Comparison of ENCODE assay signal across 8 mouse cellular contexts in genomic region chr9:45677952-45678663, GRCm38 (mm10).
DNase-seq lines count a peak whose midpoint lies in the region; ATAC-seq and TF ChIP-seq lines count a peak whose summit lies in the region.

No protein-coding gene starts in this region.

- H3K4me2 ChIP-seq in kidney, embryonic 16.5 days (replicated peaks; ENCODE audit: low read depth, low read length): peak overlapping the region; percentile 39; the same call in 1 of the 2 replicates
- H3K4me2 ChIP-seq in embryonic facial prominence, embryonic 11.5 days (ENCODE audit: low read depth, low read length): no peak overlapping the region
- no peak overlapping the region for H3K4me2 ChIP-seq in hindbrain, embryonic 12.5 days (replicated peaks)
- no peak overlapping the region for H3K4me2 ChIP-seq in midbrain, postnatal 0 days (ENCODE audit: low read depth, low read length, poor library complexity, severe bottlenecking)

- no peak for ATAC-seq in kidney, embryonic 16.5 days (ENCODE audit: low FRiP score, low TSS enrichment)
- no peak for ATAC-seq in embryonic facial prominence, embryonic 11.5 days (replicated peaks; ENCODE audit: insufficient number of reproducible peaks, low FRiP score, low TSS enrichment, low read depth)
- ATAC-seq in hindbrain, embryonic 12.5 days (ENCODE audit: low FRiP score): no peak; the same call in 1 of the 2 replicates
- ATAC-seq in midbrain, postnatal 0 days (ENCODE audit: low FRiP score): peak; percentile 14; the same call in 1 of the 2 replicates
- no peak for ATAC-seq in CD4-positive, CD25-positive, alpha-beta regulatory T cell, adult 4 months
- ATAC-seq in cerebellum, adult (ENCODE audit: insufficient number of reproducible peaks, low FRiP score, low TSS enrichment): no peak

- no peak overlapping the region for H3K27ac ChIP-seq in kidney, embryonic 16.5 days (ENCODE audit: low read length)
- 0 out of 2 replicates have a peak overlapping the region, but pooled peaks have one; percentile 2 for H3K27ac ChIP-seq in embryonic facial prominence, embryonic 11.5 days (replicated peaks; ENCODE audit: low read depth, low read length)
- H3K27ac ChIP-seq in hindbrain, embryonic 12.5 days: peak overlapping the region; percentile 93
- peak overlapping the region; percentile 77 for H3K27ac ChIP-seq in midbrain, postnatal 0 days (ENCODE audit: low read depth, low read length)

- 51% methylated on average over 8 of the region's 8 CpGs for WGBS in kidney, embryonic 16.5 days
- 74% methylated on average over 8 of the region's 8 CpGs for WGBS in embryonic facial prominence, embryonic 11.5 days
- WGBS in hindbrain, embryonic 12.5 days: 55% methylated on average over 8 of the region's 8 CpGs
- 38% methylated on average over 8 of the region's 8 CpGs for WGBS in midbrain, postnatal 0 days

- H3K27me3 ChIP-seq in kidney, embryonic 16.5 days (ENCODE audit: insufficient read depth, low read length): no peaks in the 10 kb centered on the region; the same call in 1 of the 2 replicates
- H3K27me3 ChIP-seq in embryonic facial prominence, embryonic 11.5 days (ENCODE audit: control insufficient read depth, insufficient read depth, low read length): no peaks in the 10 kb centered on the region
- H3K27me3 ChIP-seq in hindbrain, embryonic 12.5 days: no peaks in the 10 kb centered on the region
- H3K27me3 ChIP-seq in midbrain, postnatal 0 days (ENCODE audit: insufficient read depth, low read length): no peaks in the 10 kb centered on the region

- no peak; the same call in 1 of the 2 replicates for TF ChIP-seq CTCF in midbrain, postnatal 0 days (IDR thresholded peaks at IDR 0.05)

- no peaks in the 10 kb centered on the region for H3K36me3 ChIP-seq in kidney, embryonic 16.5 days (ENCODE audit: insufficient read depth, low read length)
- no peaks in the 10 kb centered on the region for H3K36me3 ChIP-seq in embryonic facial prominence, embryonic 11.5 days (replicated peaks; ENCODE audit: control insufficient read depth, insufficient read depth, low read depth, low read length)
- no peaks in the 10 kb centered on the region for H3K36me3 ChIP-seq in hindbrain, embryonic 12.5 days
- 0 out of 2 replicates have a peak, but pooled peaks cover 3% of the 10 kb centered on the region for H3K36me3 ChIP-seq in midbrain, postnatal 0 days (ENCODE audit: insufficient read depth, low read length)

- H3K9ac ChIP-seq in kidney, embryonic 16.5 days (replicated peaks; ENCODE audit: low read length): no peak overlapping the region
- no peak overlapping the region for H3K9ac ChIP-seq in embryonic facial prominence, embryonic 11.5 days (replicated peaks; ENCODE audit: low read length)
- H3K9ac ChIP-seq in hindbrain, embryonic 12.5 days: no peak overlapping the region
- H3K9ac ChIP-seq in midbrain, postnatal 0 days (replicated peaks; ENCODE audit: low read length, poor library complexity, severe bottlenecking): no peak overlapping the region

- H3K9me3 ChIP-seq in kidney, embryonic 16.5 days (ENCODE audit: low read length): no peaks in the 10 kb centered on the region
- H3K9me3 ChIP-seq in embryonic facial prominence, embryonic 11.5 days (replicated peaks; ENCODE audit: control insufficient read depth, low read length): no peaks in the 10 kb centered on the region
- no peaks in the 10 kb centered on the region for H3K9me3 ChIP-seq in hindbrain, embryonic 12.5 days (replicated peaks)
- no peaks in the 10 kb centered on the region for H3K9me3 ChIP-seq in midbrain, postnatal 0 days (ENCODE audit: low read length)

- H3K4me1 ChIP-seq in kidney, embryonic 16.5 days (ENCODE audit: insufficient read depth, low read length): peaks cover 22% of the 10 kb centered on the region
- no peaks in the 10 kb centered on the region; the same call in 1 of the 2 replicates for H3K4me1 ChIP-seq in embryonic facial prominence, embryonic 11.5 days (ENCODE audit: control insufficient read depth, insufficient read depth, low read length)
- peaks cover 43% of the 10 kb centered on the region for H3K4me1 ChIP-seq in hindbrain, embryonic 12.5 days
- H3K4me1 ChIP-seq in midbrain, postnatal 0 days (ENCODE audit: insufficient read depth, low read length): peaks cover 19% of the 10 kb centered on the region

- no peak for DNase-seq in kidney, adult 8-10 months
- DNase-seq in embryonic facial prominence, embryonic 11.5 days (ENCODE audit: low spot score): no peak
- peak; percentile 80 for DNase-seq in midbrain, postnatal 0 days (ENCODE audit: low spot score)
- DNase-seq in adrenal gland, adult 18-20 months (ENCODE audit: low spot score in 2 of 2): no peak

- H3K4me3 ChIP-seq in kidney, embryonic 16.5 days (ENCODE audit: low read length): no peak overlapping the region
- no peak overlapping the region for H3K4me3 ChIP-seq in embryonic facial prominence, embryonic 11.5 days (ENCODE audit: low read depth, low read length)
- H3K4me3 ChIP-seq in hindbrain, embryonic 12.5 days: no peak overlapping the region
- no peak overlapping the region for H3K4me3 ChIP-seq in midbrain, postnatal 0 days (ENCODE audit: low read depth, low read length)
